Mouse (Mus musculus): Measurements from ENCODE around the gene Gm2007.
"Not testable (repeated sequence)": the region's sequence is repeated elsewhere in the genome, so short reads cannot be mapped to it uniquely, and the experiment has no call there.

Gm2007 gene

DNA sequence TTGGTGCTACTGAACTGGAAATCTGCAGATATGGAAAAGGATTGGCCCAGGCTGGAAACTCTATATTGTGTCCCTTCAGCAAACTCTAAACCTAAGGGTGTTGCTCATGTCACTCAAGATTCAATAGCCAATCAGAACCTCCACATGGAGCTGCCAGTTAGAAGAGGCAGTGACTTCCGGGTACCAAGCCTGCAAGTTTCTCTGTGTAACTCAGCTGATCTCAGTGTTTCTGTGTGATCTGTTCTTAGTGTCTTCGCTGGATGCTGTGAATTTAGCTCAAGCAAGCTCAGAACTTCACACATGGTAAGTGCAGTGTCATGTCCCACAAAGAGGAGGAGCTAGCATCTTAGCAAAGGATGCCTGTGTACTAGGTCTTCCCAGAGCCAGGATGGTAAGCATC lies at the start of gene Gm2007:
TSS of gene Gm2007 (plus strand) at position 301 of the 400 bp plus-strand sequence.
- DNase-seq (ENCODE audit: low spot score in 2 of 2), result not testable (repeated sequence)

DNA sequence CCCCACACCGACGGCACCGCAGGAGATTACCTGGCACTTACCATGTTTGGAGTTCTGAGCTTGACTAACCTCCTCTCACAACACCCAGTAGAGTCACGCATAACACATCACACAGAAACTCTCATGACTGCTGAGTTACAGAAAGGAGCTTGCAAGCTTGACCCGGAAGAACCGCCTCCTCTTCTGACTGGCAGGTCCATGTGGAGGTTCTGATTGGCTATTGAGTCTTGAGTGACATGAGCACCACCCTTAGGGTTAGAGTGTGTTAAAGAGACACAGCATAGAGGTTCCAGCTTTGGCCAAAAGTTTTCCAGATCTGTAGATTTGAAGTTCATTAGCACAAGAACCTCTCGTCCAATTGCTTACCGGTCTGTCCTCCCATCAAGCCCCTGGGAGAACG lies 37.8 kb upstream of the Gm2007 start, which contains the start of gene Zfp969:
TSS of gene Zfp969 (minus strand) at position 101 of the 400 bp plus-strand sequence.
- not testable (repeated sequence) for DNase-seq (ENCODE audit: low spot score in 2 of 2)

DNA sequence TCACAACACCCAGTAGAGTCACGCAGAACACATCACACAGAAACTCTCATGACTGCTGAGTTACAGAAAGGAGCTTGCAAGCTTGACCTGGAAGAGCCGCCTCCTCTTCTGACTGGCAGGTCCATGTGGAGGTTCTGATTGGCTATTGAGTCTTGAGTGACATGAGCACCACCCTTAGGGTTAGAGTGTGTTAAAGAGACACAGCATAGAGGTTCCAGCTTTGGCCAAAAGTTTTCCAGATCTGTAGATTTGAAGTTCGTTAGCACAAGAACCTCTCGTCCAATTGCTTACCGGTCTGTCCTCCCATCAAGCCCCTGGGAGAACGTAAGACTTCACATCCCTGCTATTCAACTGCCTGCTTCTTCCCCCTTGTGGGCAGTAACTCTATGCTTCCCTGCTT lies 59.7 kb downstream of the Gm2007 start, which contains the start of gene Gm14288:
TSS of gene Gm14288 (minus strand) at position 101 of the 400 bp plus-strand sequence.
- not testable (repeated sequence) for DNase-seq (ENCODE audit: low spot score in 2 of 2)
